Mouse (Mus musculus) gastrocnemius, postnatal 4 days (tissue): ENCODE measurements around the gene Npm3. TPM values are rescaled to one million over a fixed set of nuclear protein-coding genes. Genes with fewer than 3 reads are reported as not detected.

Experiments
- DNase-seq, 2 experiments: peaks; one replicate each; pipeline ENCODE4 v3.0.0; 2021 to 2022; ENCODE audit warnings: low spot score in 2 of 2, mixed read lengths in 2 of 2
- long read RNA-seq, 2 experiments: library from polyadenylated mRNA; stranded (forward); transcript quantifications; one replicate each; pipeline ENCODE4 v2.0.0; 2021
- total RNA-seq, 2 experiments: library from RNA; stranded (reverse); gene quantifications; 2 replicates each; pipeline ENCODE4 v1.2.3; 2021

Gene Npm3
- 10 to 100 TPM; 22.2 to 24.3 TPM for total RNA-seq
- long read RNA-seq, experiment 1, partial matches to known transcripts: 0 of 1 reads
- long read RNA-seq, experiment 1, other reads (novel, unspliced or antisense): 0 of 1 reads
- long read RNA-seq, experiment 2, partial matches to known transcripts: 1 of 1 reads
- long read RNA-seq, experiment 2, other reads (novel, unspliced or antisense): 0 of 1 reads

DNA sequence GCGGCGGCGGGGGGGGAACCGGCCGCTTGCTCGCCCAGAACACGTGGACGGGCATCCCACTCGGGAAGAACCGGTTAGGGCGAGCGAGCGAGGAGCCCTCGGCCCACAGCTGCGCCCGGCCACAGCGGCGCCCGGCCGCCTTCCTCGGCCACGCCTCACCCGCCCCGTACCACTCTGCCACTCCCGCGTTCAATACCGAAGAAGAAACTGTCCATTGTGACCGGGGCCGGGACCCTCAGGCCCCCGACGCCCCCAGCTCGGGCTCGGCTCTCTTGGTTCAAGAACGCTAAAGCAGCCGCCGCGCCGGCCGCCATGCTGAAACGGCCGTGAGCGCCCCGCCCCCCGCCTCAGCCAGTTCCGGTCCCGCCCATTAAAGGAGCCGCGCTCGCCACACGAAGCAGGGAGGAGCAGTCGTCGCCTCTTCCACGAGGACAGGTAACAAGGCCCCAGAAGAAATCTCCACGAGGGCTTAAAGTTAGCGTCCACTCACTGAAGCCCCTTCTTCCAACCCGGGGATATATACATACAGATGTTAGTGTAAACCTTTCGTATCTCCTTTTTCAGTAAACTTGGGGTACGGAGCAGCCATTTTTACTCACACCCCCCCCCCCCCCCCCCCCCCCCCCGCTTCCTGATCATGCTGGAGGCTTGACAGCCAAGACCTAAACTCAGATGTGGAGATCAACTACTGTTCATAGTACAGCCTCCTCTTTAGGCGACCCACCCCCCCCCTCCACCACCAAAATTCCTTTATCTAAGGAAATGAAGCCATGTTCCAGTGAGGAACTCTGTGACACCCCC lies at the start of gene Npm3:
Npm3 (minus strand) TSS at position 349 of the 801 bp plus-strand sequence.
- peak; percentile 76 to 86 for DNase-seq

DNA sequence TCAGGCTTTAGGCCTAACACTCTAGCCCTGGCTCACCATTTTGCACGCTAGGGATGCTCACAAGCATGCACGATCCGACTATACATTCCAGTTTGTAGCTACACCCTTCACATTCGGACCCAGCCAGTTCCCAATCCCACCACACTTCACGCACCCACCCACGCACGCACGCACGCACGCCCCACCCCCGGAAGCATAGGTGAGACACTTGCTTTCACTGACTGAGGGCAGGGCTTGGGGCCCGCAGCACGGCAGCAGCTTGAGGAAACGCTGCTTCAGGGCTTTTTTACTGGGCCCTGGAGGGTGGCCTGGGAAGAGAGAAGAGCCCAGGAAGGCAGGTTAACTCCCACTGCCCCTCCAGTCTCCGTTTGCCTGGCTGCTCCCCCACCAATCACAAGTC lies 47.5 kb upstream of the Npm3 start:
- DNase-seq: no peak

DNA sequence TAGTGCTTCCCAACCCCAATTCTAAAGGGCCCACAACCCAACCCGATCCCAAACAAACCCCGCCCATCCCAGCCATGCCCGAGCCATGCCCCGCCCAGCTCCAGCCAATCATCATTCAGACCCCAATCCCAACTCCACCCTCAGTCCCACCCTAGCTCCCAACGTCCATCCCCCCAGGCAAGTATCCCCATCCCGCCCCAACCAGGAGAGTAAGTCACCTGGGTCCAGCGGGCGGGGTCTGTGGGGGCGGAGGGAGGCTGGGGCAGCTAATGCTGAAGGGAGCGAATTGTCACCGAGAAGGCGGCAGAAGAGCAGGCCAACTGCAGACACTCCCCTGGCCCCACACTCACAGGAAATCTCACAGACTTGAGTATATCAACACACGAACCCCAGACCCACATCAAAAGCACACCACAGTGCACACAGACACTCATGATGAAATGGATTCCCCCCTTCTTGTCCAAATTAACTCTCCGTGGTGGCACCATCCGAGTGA lies 46.7 kb upstream of the Npm3 start:
- no peak for DNase-seq

GRCm38 (mm10) chr19:45795406-45795944 lies 46.1 kb upstream of the Npm3 start:
- no peak for DNase-seq

DNA sequence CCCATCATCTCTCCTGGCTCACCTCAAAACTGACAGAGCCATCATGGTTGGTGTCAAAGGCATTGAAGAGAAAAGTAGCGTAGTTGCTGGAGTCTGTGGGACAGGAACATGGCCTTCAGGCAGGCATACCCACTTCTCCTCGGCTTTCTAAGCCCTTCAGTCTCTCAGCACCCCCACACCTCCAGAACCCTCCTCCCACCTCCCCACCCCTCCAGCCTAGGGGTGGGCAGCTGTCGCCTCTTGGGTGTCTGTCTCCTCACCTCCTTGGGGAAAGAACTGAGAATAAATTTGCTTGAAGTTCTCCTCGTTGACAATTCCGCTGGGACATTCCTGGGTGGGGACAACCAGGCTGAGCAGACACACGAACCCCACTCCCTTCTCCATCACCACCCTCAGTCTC lies 45.3 kb upstream of the Npm3 start:
- DNase-seq: no peak

- no peak for DNase-seq
These were observed 43.0 kb upstream of the Npm3 start for GRCm38 (mm10) chr19:45792404-45792803.

GRCm38 (mm10) chr19:45789888-45790874 lies 40.8 kb upstream of the Npm3 start:
- no peak for DNase-seq

DNA sequence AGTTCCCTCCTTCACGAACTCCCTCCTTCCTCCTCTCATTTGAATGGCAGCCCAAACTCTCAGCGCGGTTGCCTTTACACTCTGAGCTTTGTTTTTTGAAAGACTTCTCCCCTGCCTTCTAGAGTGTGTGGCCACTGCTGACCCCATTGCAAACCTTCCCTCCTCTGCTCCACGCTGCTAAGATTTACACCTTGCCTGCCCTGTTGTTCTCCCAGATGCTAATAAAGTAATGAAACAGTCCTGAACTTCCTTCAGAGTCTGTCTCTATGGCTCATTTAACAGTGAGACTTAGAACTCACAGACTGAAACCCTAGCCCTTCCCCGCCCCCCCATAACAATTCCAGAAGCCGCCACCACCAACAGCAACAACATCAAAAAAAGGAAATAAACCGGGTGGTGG lies 40.0 kb upstream of the Npm3 start:
- no peak for DNase-seq

DNA sequence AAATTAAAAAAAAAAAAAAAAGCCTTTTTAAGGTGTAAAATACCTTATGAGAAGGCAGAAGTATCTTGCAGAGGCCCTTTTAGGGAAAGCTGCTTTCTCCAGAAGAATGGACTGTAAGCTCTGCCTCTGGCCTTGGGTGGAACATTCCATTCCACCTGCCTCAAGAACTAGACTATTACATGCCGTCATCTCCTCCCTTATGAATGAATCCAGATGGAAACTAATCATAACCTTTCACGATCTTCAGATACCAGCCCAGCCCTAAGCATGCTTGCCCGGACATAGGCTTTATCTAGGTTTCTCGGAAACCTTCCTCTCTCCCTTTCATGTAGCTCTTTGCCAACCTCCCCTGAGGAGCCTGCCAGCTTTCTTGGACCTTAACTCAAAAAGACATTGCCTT lies 38.9 kb upstream of the Npm3 start:
- DNase-seq: no peak

GRCm38 (mm10) chr19:45787450-45787849 lies 38.1 kb upstream of the Npm3 start:
- no peak for DNase-seq

- DNase-seq: no peak
These were observed 36.1 kb upstream of the Npm3 start for GRCm38 (mm10) chr19:45785470-45785869.

- DNase-seq: no peak
These were observed 34.7 kb upstream of the Npm3 start for GRCm38 (mm10) chr19:45783933-45784576.

DNA sequence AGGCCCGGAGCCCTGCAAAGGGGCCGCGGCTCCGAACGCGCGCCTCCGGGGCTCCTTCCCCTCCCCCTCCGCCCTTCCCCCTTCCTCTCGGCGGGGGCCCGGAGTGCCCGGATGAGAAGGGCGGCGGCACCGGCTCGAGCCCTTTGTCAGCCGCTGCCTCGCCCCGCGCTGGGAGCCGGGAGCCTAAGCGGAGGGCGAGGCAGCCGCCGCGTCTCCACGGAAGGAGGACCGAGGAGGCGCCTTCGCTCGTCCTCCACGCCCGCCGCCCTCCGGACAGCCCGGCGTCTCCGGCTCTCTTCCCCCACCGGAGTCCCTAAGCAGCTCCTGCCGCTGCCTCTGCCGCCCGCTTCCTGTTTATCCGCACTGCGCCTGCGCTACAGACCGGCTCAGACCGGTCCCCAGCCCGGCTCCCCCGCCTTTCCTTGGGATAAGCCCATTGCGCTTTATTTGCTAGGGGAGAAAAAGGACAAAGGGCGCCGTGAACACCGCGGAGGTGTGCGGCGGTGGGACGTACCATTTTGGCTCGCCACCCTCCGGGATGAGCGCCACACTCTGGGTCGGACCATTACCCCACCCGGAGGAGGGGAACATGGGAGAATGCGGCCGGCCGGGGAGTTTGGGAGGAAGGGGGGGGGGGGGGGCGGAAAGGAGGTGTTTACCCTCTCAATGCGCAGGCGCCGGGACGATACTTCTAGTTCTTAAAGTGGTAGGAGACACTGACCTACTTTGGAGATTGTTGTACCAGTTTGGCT lies 34.0 kb upstream of the Npm3 start, which contains the start of gene Mgea5:
Mgea5 (minus strand) TSS at position 657 of the 752 bp plus-strand sequence.
- peak; percentile 92 to 97 for DNase-seq

DNA sequence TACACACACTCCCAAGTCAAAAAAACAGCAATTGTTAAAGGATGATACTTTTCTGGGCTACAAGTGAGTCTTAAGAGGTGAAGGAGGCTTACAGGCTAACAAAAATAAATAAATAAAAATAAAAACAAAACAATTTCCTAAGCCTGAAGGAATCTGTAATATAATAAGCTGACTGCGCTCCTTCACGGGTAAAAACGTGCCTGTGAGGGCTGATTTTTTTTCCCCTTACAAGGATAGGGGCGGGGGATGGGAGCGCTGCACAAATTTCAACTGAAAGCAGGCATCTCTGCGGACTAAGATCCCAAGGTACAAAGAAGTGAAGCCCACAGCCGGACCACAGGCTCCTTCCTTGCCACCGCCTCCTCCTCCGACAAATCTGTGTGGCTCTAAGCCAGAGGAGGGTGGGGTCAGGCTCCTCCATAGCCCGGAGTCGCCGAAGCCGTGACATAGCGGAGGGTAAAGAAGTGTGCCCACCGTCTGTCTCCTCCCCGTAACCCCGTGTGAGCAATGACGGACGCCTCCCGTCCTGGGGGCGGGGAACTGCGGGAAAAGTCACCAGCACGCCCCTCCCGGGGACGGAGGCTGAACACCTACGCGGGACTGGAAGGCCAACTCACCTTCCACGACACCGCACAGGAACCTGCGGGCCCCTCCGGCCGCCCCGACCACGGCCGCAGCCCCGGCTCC lies 33.1 kb upstream of the Npm3 start:
- peak; percentile 51 to 73 for DNase-seq

DNA sequence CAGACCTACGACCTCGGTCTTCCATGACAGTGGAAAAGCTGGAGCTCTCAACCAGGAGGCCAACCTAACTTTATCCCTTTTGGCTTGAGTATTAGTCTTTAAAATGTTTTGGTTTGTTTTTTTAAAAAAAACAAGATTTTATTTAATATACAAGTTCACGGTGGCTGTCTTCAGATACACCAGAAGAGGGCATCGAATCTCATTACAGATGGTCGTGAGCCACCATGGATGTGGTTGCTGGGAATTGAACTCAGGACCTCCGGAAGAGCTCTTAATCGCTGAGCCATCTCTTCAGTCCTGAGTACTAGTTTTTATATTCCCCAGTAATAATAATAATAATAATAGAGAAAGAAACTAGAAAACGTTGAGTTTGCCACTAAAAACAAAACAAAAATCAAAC lies 32.3 kb upstream of the Npm3 start:
- DNase-seq: no peak

DNA sequence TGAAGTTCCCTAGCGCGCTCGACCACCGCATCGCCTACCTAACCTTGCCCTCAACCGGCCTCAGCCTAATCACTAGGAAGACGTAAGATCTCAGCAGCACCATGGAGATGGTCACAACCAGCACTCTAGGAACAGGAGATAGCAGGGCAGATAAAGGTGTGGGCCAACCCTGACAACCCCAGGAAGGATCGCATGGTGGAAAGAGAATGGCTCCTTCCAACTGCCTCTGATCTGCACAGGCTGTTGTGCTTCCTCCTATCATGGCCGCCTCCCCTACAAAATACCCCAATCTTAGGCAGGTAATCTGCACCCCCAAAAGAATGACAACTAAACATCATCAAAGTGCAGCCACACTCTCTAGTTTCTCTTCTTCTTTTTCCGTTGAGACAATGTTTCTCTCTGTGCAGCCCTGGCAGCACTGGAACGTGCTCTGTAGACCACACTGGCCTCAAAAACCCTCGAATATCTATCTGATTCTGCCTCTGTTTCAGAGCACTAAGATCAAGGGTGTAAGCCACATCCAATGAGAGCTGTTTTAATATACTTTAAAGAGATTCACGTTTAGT lies 31.0 kb upstream of the Npm3 start:
- DNase-seq: no peak

DNA sequence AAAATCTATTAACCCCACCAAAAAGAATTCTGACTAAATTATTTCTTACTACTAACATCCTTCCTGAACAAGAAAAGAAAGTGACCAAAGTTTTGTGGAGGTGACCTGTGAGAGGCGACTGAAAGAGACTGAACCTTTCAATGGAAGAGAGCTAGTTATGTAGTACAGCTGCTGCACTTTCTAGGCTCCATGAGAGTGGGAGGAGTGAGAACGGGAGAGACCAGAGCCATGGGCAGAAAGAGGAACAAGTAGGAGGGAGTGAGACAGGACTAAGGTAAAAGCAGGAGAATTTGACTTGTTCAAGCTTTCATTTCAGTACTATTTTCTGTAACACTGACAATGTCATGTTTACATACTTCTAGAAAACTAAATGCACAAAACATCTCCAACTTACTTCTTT lies 26.1 kb upstream of the Npm3 start:
- DNase-seq: no peak

GRCm38 (mm10) chr19:45771501-45771900 lies 22.1 kb upstream of the Npm3 start:
- DNase-seq: no peak

- no peak for DNase-seq
These were observed 11.4 kb upstream of the Npm3 start for GRCm38 (mm10) chr19:45760810-45761209.
